Mouse (Mus musculus): ENCODE measurements around the gene Arid5b. TPM values are rescaled to one million over a fixed set of nuclear protein-coding genes. Genes with fewer than 3 reads are reported as not detected.

Arid5b gene
- total RNA-seq (2023), result 72.7 to 81.3 TPM (median 79.0 TPM) in 4 replicates

GRCm38 (mm10) chr10:68278632-68279361, at the start of gene Arid5b:
Gene Arid5b (minus strand): TSS chr10:68278740.

